Mouse (Mus musculus): ENCODE data around the gene Gm20388.
"Not testable (repeated sequence)": the region's sequence is repeated elsewhere in the genome, so short reads cannot be mapped to it uniquely, and the experiment has no call there.

- not testable (repeated sequence) for TF ChIP-seq POLR2A (IDR thresholded peaks at IDR 0.05; ENCODE audit: borderline replicate concordance, extremely low read depth, insufficient read depth, insufficient read length, poor library complexity, severe bottlenecking); CTCF (IDR thresholded peaks at IDR 0.05; ENCODE audit: borderline replicate concordance, extremely low read depth, insufficient read depth, insufficient read length)
These were observed 3627.0 kb downstream of the Gm20388 start for GRCm38 (mm10) chr8:123537641-123538040.

All from brain, embryonic 14.5 days (tissue).